Mouse (Mus musculus) spleen, postnatal 36 days (tissue): Measurements from ENCODE around the gene Olfr514.

Experiments used
- DNase-seq, 2 experiments: peaks; one replicate each; pipeline ENCODE4 v3.0.0; 2022; ENCODE audit warnings: low spot score in 2 of 2, mixed read lengths in 1 of 2

Gene Olfr514

DNA sequence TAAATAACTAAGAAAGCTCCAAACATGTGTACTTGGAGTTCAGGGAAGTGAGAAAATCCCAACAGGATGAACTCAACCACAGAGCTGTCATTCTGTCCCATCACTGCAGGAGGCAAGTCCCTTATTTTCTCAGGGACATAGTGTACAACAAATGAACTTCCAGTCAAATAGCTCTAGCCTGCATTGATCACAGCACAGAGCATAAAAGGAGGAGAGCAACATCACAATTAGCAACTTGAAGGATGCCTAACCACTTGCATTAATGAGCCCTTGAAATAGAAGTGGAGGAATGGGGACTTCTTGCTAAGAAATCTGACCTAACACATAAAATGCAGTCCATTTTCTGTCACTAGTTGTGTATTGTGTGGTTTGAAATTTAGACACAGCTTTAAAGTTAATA lies at the start of gene Olfr514:
TSS of gene Olfr514 (minus strand) at position 101 of the 400 bp plus-strand sequence.
- no peak for DNase-seq

DNA sequence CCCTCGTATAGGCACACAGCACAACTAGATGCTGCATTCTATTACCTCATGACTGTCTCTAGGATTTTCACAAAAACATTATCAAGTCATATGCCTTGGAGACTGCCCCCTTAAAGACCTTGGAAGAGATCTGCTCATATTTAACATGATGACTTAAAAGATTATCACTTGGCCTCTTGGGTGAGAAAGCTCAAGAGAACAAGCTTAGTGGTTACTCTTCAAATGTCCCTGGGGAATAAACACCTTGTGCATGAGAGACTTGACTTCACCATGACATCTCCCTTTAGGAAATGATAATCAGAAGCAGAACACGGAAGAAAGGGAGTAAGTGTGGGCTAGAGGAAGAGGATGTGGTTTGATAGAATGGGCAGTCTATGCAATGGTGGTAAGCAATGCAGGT lies 46.5 kb upstream of the Olfr514 start, which contains the start of gene Olfr517:
TSS of gene Olfr517 (minus strand) at position 101 of the 400 bp plus-strand sequence.
- no peak for DNase-seq

DNA sequence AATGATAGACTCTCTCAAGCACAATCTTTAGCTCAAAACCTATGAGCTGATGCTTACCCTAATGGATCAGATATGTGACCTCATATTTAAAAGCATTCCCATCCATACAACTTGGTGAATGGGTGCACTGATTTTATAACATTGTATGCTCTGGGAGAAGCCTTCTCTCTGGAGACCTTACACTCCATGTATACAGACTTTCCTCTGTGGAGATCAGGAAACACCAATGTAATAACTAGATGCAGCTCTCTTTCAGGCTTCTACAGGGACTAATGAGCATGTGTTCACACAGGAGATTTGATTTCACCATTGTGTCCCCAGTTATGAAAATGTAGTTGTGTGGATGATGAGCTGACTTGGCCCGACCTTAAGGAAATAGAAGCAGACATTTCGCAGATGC lies 24.6 kb upstream of the Olfr514 start, which contains the start of gene Olfr516:
TSS of gene Olfr516 (minus strand) at position 101 of the 400 bp plus-strand sequence.
- DNase-seq: no peak

DNA sequence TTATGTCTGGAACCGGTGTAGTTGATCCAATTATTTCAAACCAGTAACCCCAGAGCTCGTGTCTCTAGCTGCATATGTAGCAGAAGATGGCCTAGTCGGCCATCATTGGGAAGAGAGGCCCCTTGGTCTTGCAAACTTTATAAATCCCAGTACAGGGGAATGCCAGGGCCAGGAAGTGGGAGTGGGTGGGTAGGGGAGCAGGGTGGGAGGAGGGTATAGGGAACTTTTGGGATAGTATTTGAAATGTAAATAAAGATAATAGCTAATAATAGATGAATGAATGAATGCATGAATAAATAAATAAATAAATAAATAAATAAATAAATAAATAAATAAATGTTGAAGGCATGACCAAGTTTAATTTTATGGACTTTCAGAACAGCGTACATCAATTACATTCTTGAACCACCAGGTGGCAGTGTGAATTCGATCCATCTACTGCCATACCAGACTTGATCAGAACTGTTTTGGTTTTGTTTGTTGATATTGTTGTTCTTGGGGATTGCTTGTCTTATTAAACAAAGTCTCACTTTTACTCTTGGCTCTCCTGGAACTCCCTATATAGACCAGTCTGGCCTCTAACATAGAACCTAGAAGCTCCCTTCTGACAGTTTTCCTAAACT lies 11.1 kb downstream of the Olfr514 start:
- peak; percentile 2 to 12 for DNase-seq

DNA sequence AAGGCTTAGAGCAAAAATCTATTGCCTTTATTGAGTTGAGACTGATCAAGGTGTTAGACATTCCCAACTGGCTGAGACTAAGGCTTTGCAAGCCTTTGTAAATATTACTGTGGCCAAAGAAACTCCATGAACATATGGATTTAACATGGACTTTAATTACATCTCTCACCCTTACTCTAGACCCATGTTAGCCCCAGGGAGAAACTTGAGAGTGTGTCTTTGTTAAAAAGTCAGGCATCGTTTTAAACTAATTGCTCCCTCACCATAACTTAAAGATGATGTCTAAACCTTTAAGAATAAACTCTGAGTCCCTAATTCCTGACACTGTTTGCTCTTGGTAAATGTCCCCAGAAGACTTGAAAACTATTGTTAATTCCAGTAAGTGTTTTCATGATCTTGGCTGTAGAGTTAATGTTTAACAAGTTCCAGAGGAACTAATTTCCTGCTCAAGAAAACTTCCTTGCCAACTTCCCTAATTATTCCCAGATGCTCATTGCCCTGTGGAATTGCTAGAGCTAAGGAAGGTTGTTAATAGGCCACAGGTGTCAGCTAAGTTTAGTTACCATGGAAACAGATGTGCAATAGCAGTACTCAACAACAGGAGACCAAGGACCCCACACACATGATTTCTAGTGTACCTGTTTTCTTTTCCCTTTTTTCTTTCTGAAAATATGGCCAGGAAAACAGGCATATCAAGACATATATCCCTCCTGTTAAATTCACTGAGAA lies 28.4 kb downstream of the Olfr514 start:
- no peak for DNase-seq
